Mouse (Mus musculus): Measurements from ENCODE around the gene Rab22a. TPM values are rescaled to one million over a fixed set of nuclear protein-coding genes. Genes with fewer than 3 reads are reported as not detected.

Rab22a gene
- polyA plus RNA-seq, 1 experiment from 2014 or later, result 35.5 TPM

DNA sequence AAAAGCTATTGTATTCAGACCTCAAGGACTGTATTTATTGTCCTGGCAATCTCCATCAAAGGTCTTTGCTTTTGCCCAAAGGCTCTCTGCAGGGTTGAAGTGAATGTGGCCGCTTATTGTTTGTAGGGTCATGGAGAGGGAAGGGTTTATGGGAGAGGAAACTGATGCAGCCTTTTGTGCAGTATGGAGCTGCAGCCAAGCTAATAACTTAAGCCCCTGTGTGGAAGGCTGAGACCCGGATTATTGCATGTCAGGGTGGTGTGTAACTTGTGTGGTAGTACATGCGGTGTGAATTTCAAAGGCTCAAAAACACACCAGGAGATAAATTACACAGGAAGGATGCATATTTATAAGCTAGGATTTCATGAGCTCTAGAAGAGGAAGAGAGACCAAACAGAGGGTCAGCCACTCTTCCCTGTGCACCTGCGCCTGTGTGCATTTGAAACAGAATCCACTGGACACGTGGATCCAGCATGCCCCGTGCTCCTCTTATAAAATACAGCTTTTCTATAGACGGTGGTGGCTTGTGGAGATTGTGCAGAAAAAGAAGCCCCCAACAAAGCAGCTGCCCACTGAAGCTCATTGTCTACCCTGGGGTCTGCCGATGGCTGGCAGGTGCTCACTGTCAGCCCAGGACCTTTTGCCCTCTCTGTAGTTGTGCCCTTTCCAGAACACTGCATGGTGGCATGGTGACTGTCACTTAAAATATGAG is 96.0 kb downstream of the Rab22a start:
- no peak overlapping the region for H3K27ac ChIP-seq (ENCODE audit: low read length)
- 0 out of 2 replicates have a peak, but pooled peaks cover 3% of the 10 kb centered on the region for H3K36me3 ChIP-seq (ENCODE audit: control insufficient read depth, insufficient read depth, low read length)
- H3K4me1 ChIP-seq (ENCODE audit: control insufficient read depth, insufficient read depth, low read length), result peaks cover 4% of the 10 kb centered on the region; the same call in 1 of the 2 replicates
- no peak overlapping the region for H3K4me3 ChIP-seq (ENCODE audit: low read depth, low read length)
- H3K9ac ChIP-seq (replicated peaks; ENCODE audit: low read depth, low read length), result no peak overlapping the region
- no peaks in the 10 kb centered on the region for H3K9me3 ChIP-seq (ENCODE audit: control insufficient read depth, low read depth, low read length)
- WGBS, result 69% methylated on average over 8 of the region's 8 CpGs
- no peak for ATAC-seq (ENCODE audit: insufficient number of reproducible peaks, insufficient read depth, low FRiP score, low read depth)
- H3K27me3 ChIP-seq (ENCODE audit: control insufficient read depth, insufficient read depth, low read length), result no peaks in the 10 kb centered on the region
- no peak overlapping the region for H3K4me2 ChIP-seq (replicated peaks; ENCODE audit: low read depth, low read length)

Small RNAs within 50 kb of the gene (microRNA-seq; reads per million reads assigned to microRNA genes)
- gene Mir6340, result not detected

Other genes with a start within 250 kb of the Rab22a start
- not detected in 2 replicates for gene 1700021F07Rik, start 137.2 kb upstream of the Rab22a start, polyA plus RNA-seq (2014; fragmentation: Nextera tagmentation; extraction: Ambion mirVana)
- not detected in 2 replicates for gene Ankrd60, start 81.4 kb upstream of the Rab22a start, polyA plus RNA-seq (2014; fragmentation: Nextera tagmentation; extraction: Ambion mirVana)
- gene 1700010B08Rik, start 59.7 kb downstream of the Rab22a start, polyA plus RNA-seq (2014; fragmentation: Nextera tagmentation; extraction: Ambion mirVana), result not detected in 2 replicates
- gene Vapb, start 77.8 kb downstream of the Rab22a start, polyA plus RNA-seq (2014; fragmentation: Nextera tagmentation; extraction: Ambion mirVana), result 11.1 and 13.4 TPM in 2 replicates

Data from stomach, embryonic 14.5 days (tissue).